Mouse (Mus musculus): ENCODE measurements at regions not wholly inside any gene's neighbourhood (a gene's known extent, or its start where the extent isn't known, plus 50 kb on each side); places are given as distances from the start of the nearest gene placed in this dataset.

GRCm38 (mm10) chr8:57200280-57200679 is 120.5 kb upstream of the Hand2 start:
- no peak for TF ChIP-seq CTCF (IDR thresholded peaks at IDR 0.05; ENCODE audit: insufficient read depth, low read length)
- TF ChIP-seq POLR2A (IDR thresholded peaks at IDR 0.05; ENCODE audit: borderline replicate concordance, extremely low read depth, low read depth, low read length): no peak
